Mouse (Mus musculus): Measurements from ENCODE around the gene Galm.
A peak's percentile ranks its signal among the peaks of the same experiment; 100 is the strongest.
"Not testable (repeated sequence)": the region's sequence is repeated elsewhere in the genome, so short reads cannot be mapped to it uniquely, and the experiment has no call there.

Galm gene

GRCm38 (mm10) chr17:80206671-80207581 is 79.7 kb downstream of the Galm start, which contains the start of the genes Srsf7 and Ttc39d:
Gene Srsf7, minus strand, starts transcription at chr17:80207307.
Gene Ttc39d, plus strand, starts transcription at chr17:80207460.
- DNase-seq (ENCODE audit: low spot score in 2 of 2), result peak; percentile 98

GRCm38 (mm10) chr17:80213998-80214397 is 86.7 kb downstream of the Galm start:
- not testable (repeated sequence) for DNase-seq (ENCODE audit: low spot score in 2 of 2)

- DNase-seq (ENCODE audit: low spot score in 2 of 2), result no peak
Measured at GRCm38 (mm10) chr17:80220131-80220530, 92.9 kb downstream of the Galm start.

GRCm38 (mm10) chr17:80221202-80221601 is 93.9 kb downstream of the Galm start:
- DNase-seq (ENCODE audit: low spot score in 2 of 2), result no peak

GRCm38 (mm10) chr17:80221890-80222628 is 94.8 kb downstream of the Galm start:
- no peak for DNase-seq (ENCODE audit: low spot score in 2 of 2)

GRCm38 (mm10) chr17:80223829-80224228 is 96.6 kb downstream of the Galm start:
- no peak for DNase-seq (ENCODE audit: low spot score in 2 of 2)

- peak; percentile 84 to 86 for DNase-seq (ENCODE audit: low spot score in 2 of 2)
Measured at GRCm38 (mm10) chr17:80224326-80225116, 97.2 kb downstream of the Galm start, which contains the start of gene Gemin6. Gene Gemin6, plus strand, starts transcription at chr17:80224441.

GRCm38 (mm10) chr17:80225142-80225541 is 97.9 kb downstream of the Galm start:
- not testable (repeated sequence) for DNase-seq (ENCODE audit: low spot score in 2 of 2)

GRCm38 (mm10) chr17:80229396-80229795 is 102.1 kb downstream of the Galm start:
- no peak for DNase-seq (ENCODE audit: low spot score in 2 of 2)

- no peak for DNase-seq (ENCODE audit: low spot score in 2 of 2)
Measured at GRCm38 (mm10) chr17:80233844-80234243, 106.6 kb downstream of the Galm start.

GRCm38 (mm10) chr17:80234376-80234775 is 107.1 kb downstream of the Galm start:
- no peak for DNase-seq (ENCODE audit: low spot score in 2 of 2)
